9 mouse cellular contexts compared by ENCODE assay signal in the genomic region with DNA sequence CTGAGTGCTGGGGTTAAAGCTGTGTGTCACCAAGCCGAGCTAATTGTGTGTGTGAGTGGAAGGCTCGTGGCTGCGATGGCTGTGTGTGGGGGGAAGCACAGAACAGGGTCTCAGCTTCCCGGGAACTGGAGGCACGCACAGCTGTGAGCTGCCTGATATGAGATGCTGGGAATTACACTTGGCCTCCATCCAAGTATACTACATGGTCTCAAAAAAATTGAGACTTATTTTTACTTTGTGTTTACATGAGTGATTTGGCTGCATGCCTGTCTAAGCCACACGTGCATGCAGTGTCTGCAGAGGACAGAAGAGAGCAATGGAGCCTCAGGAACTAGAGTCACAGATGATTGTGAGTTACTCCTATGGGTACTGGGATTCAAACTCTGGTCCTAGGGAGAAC. TPM values are rescaled to one million over a fixed set of nuclear protein-coding genes. Genes with fewer than 3 reads are reported as not detected.
A peak's percentile ranks its signal among the peaks of the same experiment; 100 is the strongest.
DNase-seq lines count a peak whose midpoint lies in the region; ATAC-seq lines count a peak whose summit lies in the region.
"Had no signal": no experiment of that assay in that cellular context is flagged by ENCODE, and none has a peak within 500 bp of the region (broad histone marks: within the 10 kb centered on the region; RNA-seq: fewer than 3 reads in every experiment).

No protein-coding gene starts in this region.

- H3K9ac ChIP-seq in embryonic facial prominence, embryonic 12.5 days = no peak overlapping the region
- H3K9ac ChIP-seq in heart, embryonic 16.5 days (ENCODE audit: low read length) = peak overlapping the region; percentile 26; the same call in 1 of the 2 replicates

- H3K4me2 ChIP-seq in embryonic facial prominence, embryonic 12.5 days (replicated peaks) = no peak overlapping the region
- peak overlapping the region; percentile 25; the same call in 1 of the 2 replicates for H3K4me2 ChIP-seq in heart, embryonic 16.5 days (ENCODE audit: low read depth, low read length)

- WGBS in embryonic facial prominence, embryonic 12.5 days = 17% methylated on average over 6 of the region's 6 CpGs
- WGBS in heart, embryonic 16.5 days = 10% methylated on average over 6 of the region's 6 CpGs

- no peak overlapping the region for H3K4me3 ChIP-seq in embryonic facial prominence, embryonic 12.5 days
- H3K4me3 ChIP-seq in heart, embryonic 16.5 days (ENCODE audit: low read length) = no peak overlapping the region

- ATAC-seq in embryonic facial prominence, embryonic 12.5 days (ENCODE audit: insufficient number of reproducible peaks, insufficient read depth, low FRiP score, low TSS enrichment) = peak; percentile 78
- ATAC-seq in heart, embryonic 16.5 days (replicated peaks; ENCODE audit: extremely low read depth, insufficient read depth, low FRiP score) = peak; percentile 90
- ATAC-seq in megakaryocyte-erythroid progenitor cell, adult 5-6 weeks (replicated peaks; ENCODE audit: low FRiP score, low TSS enrichment, poor library complexity, severe bottlenecking) = 0 out of 2 replicates have a peak, but pooled peaks have one; percentile 8
- ATAC-seq: Patski had no signal

- H3K36me3 ChIP-seq in embryonic facial prominence, embryonic 12.5 days = peaks cover 35% of the 10 kb centered on the region
- peaks cover 22% of the 10 kb centered on the region for H3K36me3 ChIP-seq in heart, embryonic 16.5 days (ENCODE audit: control insufficient read depth, insufficient read depth)

- H3K27ac ChIP-seq in embryonic facial prominence, embryonic 12.5 days = 0 out of 2 replicates have a peak overlapping the region, but pooled peaks have one; percentile 50
- H3K27ac ChIP-seq in heart, embryonic 16.5 days (ENCODE audit: low read length) = peak overlapping the region; percentile 87

- no peaks in the 10 kb centered on the region for H3K27me3 ChIP-seq in embryonic facial prominence, embryonic 12.5 days
- no peaks in the 10 kb centered on the region for H3K27me3 ChIP-seq in heart, embryonic 16.5 days (ENCODE audit: control insufficient read depth, insufficient read depth, low read length)
- H3K27me3 ChIP-seq: Patski had no signal

- DNase-seq in kidney, postnatal 14 days = peak; percentile 32
- no peak for DNase-seq in kidney, adult 11 months
- DNase-seq in cerebellum, adult 9-11 months = no peak
- DNase-seq in layer of hippocampus, postnatal 10 days (ENCODE audit: low spot score in 2 of 2) = no peak
- DNase-seq in T-cell, adult 2 months (ENCODE audit: low spot score) = no peak

- H3K4me1 ChIP-seq in embryonic facial prominence, embryonic 12.5 days = peaks cover 10% of the 10 kb centered on the region; the same call in 1 of the 2 replicates
- H3K4me1 ChIP-seq in heart, embryonic 16.5 days (ENCODE audit: control insufficient read depth, insufficient read depth, low read length) = peaks cover 30% of the 10 kb centered on the region

- no peaks in the 10 kb centered on the region for H3K9me3 ChIP-seq in embryonic facial prominence, embryonic 12.5 days
- H3K9me3 ChIP-seq in heart, embryonic 16.5 days (replicated peaks; ENCODE audit: control insufficient read depth, low read length) = no peaks in the 10 kb centered on the region

RNA-seq across cellular contexts. Expression of a gene that starts 9.4 kb away (rescaled TPM):
- 248 and 261 TPM in 2 replicates for polyA plus RNA-seq in embryonic facial prominence, embryonic 12.5 days (2016; fragmentation: Nextera tagmentation; extraction: Ambion mirVana)
- polyA plus RNA-seq in heart, embryonic 16.5 days (2015; fragmentation: Nextera tagmentation; extraction: Ambion mirVana) = 80.8 and 86.0 TPM in 2 replicates
- 265 and 360 TPM in 2 replicates for total RNA-seq in megakaryocyte-erythroid progenitor cell, adult 5-6 weeks (2014; fragmentation: Nextera tagmentation)
- 553 and 613 TPM in 2 replicates for total RNA-seq in megakaryocyte-erythroid progenitor cell, adult 5-6 weeks (2017)
- 100 to 1,000 TPM; 200 to 236 TPM for total RNA-seq in layer of hippocampus, postnatal 10 days (2021)

RNA-seq across cellular contexts. Expression of a gene that starts 9.7 kb away (rescaled TPM):
- 47.2 and 47.9 TPM in 2 replicates for polyA plus RNA-seq in embryonic facial prominence, embryonic 12.5 days (2016; fragmentation: Nextera tagmentation; extraction: Ambion mirVana)
- 28.2 and 29.5 TPM in 2 replicates for polyA plus RNA-seq in heart, embryonic 16.5 days (2015; fragmentation: Nextera tagmentation; extraction: Ambion mirVana)
- total RNA-seq in megakaryocyte-erythroid progenitor cell, adult 5-6 weeks (2014; fragmentation: Nextera tagmentation) = 34.2 and 38.1 TPM in 2 replicates
- total RNA-seq in megakaryocyte-erythroid progenitor cell, adult 5-6 weeks (2017) = 30.1 and 39.3 TPM in 2 replicates
- 10 to 100 TPM; 54.4 to 58.7 TPM for total RNA-seq in layer of hippocampus, postnatal 10 days (2021)

RNA-seq across cellular contexts. Expression of a gene that starts 51.2 kb away (rescaled TPM):
- polyA plus RNA-seq in embryonic facial prominence, embryonic 12.5 days (2016; fragmentation: Nextera tagmentation; extraction: Ambion mirVana) = 2.2 and 3.0 TPM in 2 replicates
- 0.80 and 0.84 TPM in 2 replicates for polyA plus RNA-seq in heart, embryonic 16.5 days (2015; fragmentation: Nextera tagmentation; extraction: Ambion mirVana)
- total RNA-seq in megakaryocyte-erythroid progenitor cell, adult 5-6 weeks (2014; fragmentation: Nextera tagmentation) = 2.8 TPM in 1 of 2 replicates, not detected in the other
- total RNA-seq in megakaryocyte-erythroid progenitor cell, adult 5-6 weeks (2017) = 6.2 TPM in 1 of 2 replicates, not detected in the other
- total RNA-seq in layer of hippocampus, postnatal 10 days (2021) = 1 to 10 TPM; 2.0 to 2.3 TPM

RNA-seq across cellular contexts. Expression of a gene that starts 51.3 kb away (rescaled TPM):
- polyA plus RNA-seq in embryonic facial prominence, embryonic 12.5 days (2016; fragmentation: Nextera tagmentation; extraction: Ambion mirVana) = 453 and 502 TPM in 2 replicates
- 51.6 and 82.0 TPM in 2 replicates for polyA plus RNA-seq in heart, embryonic 16.5 days (2015; fragmentation: Nextera tagmentation; extraction: Ambion mirVana)
- total RNA-seq in megakaryocyte-erythroid progenitor cell, adult 5-6 weeks (2014; fragmentation: Nextera tagmentation) = 420 and 448 TPM in 2 replicates
- total RNA-seq in megakaryocyte-erythroid progenitor cell, adult 5-6 weeks (2017) = 177 and 197 TPM in 2 replicates
- 100 to 1,000 TPM; 279 to 297 TPM for total RNA-seq in layer of hippocampus, postnatal 10 days (2021)

Comparison
In these comparisons a context has a peak if more than half of its experiments do, and no peak if none do; other contexts are left out.
1. ATAC-seq: peak in every context shown above with its lines; median percentile 90 in heart, embryonic 16.5 days; 78 in embryonic facial prominence, embryonic 12.5 days; 8 in megakaryocyte-erythroid progenitor cell, adult 5-6 weeks.